Mouse (Mus musculus) kidney, adult 2 months (tissue): ENCODE data around the gene Rnf166.

Source experiments
- CTCF ChIP-seq: fragments of 200-500 bp; conservative IDR thresholded peaks from 2 replicates; pipeline ENCODE4 v1.5.1; 2011; ENCODE audit warnings: low read depth, mild to moderate bottlenecking, control low read depth, low read length, moderate library complexity, mixed read lengths; ENCODE audit not compliant: insufficient read depth, insufficient read length
- POLR2A ChIP-seq: fragments of 200-500 bp; IDR thresholded peaks from one replicate; pipeline ENCODE4 v1.6.1; 2011; ENCODE audit warnings: low read depth, low read length, control low read depth

DNA sequence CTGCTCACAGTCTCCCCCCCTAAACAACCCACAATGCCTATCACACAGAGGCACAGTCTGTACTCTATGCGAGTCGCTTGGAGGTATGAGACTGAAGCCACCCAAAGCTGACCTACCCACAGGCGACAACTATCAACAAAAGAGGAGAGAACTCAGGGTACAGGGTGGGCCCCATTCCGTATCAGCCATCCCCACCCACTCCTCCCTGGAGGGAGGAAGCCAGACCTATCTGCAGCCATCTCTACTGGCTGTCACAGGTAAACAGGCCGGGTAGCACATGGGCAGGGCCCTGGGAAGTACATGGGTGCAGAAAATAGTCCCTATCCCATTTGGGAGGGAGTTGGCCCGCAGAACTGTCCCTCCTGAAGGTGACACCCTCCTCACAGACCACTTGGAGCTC, 49.1 kb upstream of the Rnf166 start:
- no peak for TF ChIP-seq CTCF
- no peak for TF ChIP-seq POLR2A
